Mouse (Mus musculus): ENCODE results near the gene Mavs.
A peak's percentile ranks its signal among the peaks of the same experiment; 100 is the strongest.

The Mavs gene

DNA sequence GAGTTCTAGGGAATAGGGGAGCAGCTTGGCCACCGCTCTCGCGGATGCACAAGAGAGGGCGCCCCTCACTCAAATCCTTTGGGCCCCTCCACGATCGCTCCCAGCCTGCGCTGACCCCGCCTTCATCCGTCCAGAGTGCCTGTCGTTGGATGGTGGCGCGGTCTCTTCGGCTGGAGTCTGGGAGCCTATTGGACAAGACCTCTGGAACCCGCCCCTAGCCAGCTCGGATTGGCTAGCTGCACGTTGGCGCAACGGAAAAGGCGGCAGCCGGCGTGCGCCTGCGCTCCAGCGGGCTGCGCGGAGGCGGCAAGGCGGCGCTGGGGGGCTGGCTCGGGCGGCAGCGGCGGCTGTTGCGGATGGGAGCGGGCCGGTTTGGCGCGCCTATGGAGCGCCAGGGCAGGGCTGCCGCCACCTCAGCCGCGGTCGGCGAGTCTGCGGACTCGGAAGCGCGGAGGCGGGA lies 28.4 kb downstream of the Mavs start, which contains the start of gene Pank2:
TSS of gene Pank2 (plus strand) at position 283 of the 460 bp plus-strand sequence.
- DNase-seq = peak; percentile 98

DNA sequence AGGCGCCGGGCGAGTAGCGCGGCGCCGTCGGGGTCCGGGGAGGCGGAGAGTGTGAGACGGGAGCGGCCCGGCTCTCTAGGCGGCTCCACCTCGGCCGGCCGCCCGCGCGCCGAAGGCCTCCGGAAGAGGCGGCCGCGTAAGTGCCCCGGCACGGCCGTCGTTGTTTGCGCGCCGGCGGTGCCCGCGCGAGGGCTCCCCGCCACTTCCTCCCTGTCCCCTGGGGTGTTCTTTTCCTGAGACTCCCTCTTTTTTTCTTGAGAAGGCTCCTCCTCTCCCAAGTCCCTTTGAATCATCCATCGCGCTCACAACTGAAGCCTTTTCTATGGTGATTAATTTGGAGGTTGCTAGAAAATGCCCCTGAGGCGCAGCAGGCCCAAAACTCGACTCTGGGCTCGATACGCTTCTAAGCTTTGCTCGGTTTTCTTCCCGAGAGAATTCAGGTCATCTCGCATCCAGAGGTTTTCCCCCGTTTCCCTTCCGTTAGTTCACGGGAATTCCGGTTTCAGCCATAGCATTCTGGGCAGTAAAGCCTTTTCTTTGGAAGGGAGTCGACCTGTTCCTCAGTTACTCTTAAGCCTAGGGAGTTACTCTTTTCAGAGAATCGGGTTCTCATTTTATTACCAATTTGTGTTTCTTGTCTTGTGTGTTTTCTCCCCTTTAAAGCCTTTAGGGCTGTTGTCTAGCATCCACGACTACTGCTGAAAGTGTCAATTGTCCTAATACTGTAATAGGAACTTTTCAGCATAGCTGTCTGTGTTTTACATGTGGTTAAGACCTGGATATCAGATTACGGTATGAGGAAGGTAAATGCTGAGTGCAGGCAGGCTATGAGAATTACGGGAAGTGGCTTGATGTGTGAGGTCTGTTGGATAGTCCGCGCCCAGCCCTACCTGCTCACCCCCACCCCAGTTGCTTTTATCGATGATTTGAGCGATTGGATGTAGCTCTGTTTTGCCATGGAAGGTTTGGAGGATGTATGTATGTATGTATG lies 29.1 kb downstream of the Mavs start:
- no peak for DNase-seq

- DNase-seq = no peak
Observed at GRCm38 (mm10) chr2:131264027-131264426, 30.2 kb downstream of the Mavs start.

- no peak for DNase-seq
Observed at GRCm38 (mm10) chr2:131265056-131265455, 31.2 kb downstream of the Mavs start.

DNA sequence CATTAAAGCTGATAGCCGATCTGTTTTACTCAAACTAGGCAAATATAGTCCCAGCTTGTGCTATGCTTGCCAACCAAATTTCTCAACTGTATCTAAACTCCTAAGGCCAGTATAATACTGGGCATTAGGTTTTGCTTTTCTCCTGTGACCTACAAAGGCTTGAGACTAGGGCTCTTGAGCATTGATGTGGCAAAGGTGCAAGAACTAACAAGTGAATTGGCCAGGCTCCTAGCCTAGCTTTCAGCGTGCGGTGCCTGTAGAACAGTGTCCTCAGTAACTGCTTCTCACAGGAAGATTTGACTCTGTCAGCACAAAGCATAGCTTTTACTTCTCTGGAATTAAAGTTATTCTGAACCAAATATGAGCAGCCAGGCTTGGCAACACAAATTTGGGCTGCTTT lies 41.6 kb downstream of the Mavs start:
- no peak for DNase-seq

DNA sequence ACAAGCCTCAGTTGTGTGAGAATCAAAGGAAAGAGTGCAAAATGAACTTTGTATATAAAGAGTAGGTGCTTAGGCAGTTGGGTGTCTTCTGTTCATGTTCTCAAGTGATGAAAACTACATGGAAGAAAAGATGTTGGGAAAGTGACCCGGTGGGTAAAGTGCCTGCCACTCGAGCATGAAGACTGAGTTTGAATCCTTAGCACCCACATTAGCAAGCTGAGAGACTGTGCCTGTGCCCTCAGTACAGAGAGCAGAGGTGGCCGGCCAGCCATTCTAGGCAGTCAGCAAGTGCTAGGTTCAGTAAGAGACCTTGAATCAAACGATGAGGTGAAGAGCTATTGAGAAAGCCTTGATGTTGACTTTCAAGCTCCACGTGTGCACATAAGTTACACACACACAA lies 42.9 kb downstream of the Mavs start:
- no peak for DNase-seq

- DNase-seq = no peak
Observed at GRCm38 (mm10) chr2:131281596-131281995, 47.7 kb downstream of the Mavs start.

- DNase-seq = no peak
Observed at GRCm38 (mm10) chr2:131286276-131286675, 52.4 kb downstream of the Mavs start.

- DNase-seq = no peak
Observed at GRCm38 (mm10) chr2:131290669-131291068, 56.8 kb downstream of the Mavs start.

- DNase-seq = no peak
Observed at GRCm38 (mm10) chr2:131296746-131297261, 62.9 kb downstream of the Mavs start.
